Mouse (Mus musculus): ENCODE results near the gene Sult1a1. TPM values are rescaled to one million over a fixed set of nuclear protein-coding genes. Genes with fewer than 3 reads are reported as not detected.

Gene Sult1a1
- polyA plus RNA-seq, 1 experiment from 2014 or later: 12.2 TPM

DNA sequence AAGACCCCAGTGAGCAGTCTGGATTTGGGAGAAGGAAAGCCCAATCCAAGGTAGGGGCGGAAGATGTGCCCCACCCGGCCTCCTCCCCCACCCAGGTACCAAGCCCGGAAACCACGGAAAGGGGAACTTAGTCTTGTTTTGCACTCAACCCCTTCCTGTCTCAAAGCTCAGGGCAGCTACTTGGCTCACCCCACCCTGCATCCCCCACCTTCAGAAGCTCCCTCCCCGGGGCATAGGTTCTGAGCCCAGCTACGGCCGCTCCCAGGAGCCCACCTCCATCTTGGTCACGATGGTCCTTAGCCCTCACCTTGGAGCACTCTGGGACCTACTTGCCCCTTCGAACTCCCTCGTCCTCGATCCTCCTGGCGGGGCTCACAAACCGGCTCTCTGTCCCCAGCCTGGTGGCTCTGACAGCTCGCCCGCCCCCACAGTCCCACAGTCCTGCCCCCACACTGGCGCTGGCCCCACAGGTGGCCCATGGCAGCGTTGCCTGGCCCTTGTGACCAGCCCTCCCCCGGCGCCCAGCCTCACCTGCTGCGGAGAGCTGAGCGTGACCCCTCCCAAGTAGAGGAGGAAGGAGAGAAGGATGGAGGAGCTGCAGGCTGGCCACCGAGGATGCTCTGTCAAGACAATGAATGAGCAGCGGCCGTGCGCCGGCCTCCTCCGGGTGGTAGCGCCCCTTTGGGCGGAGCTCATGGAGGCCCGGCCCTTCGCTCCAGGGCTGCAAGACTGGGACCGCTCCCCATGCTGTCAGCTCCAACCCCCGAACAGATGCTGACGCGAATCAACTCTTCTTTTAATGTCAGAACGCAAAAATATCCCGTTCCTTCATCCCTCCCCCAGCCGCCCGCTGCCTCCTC, 28.1 kb upstream of the Sult1a1 start:
- Histone ChIP-seq H3K9me3 (no peaks in the 10 kb centered on the region), H3K4me3 (peak overlapping the region; percentile 45), H3K27me3 (peaks cover 19% of the 10 kb centered on the region), H3K4me1 (peaks cover 29% of the 10 kb centered on the region), H3K4me2 (peak overlapping the region; percentile 93), H3K9ac (peak overlapping the region; percentile 45), H3K27ac (no peak overlapping the region), H3K36me3 (no peaks in the 10 kb centered on the region)
- peak; percentile 30; the same call in 1 of the 2 replicates for ATAC-seq (ENCODE audit: insufficient number of reproducible peaks, low FRiP score, low TSS enrichment, low read depth)
- 2% methylated on average over 39 of the region's 39 CpGs for WGBS

- WGBS: 13% methylated on average over 7 of the region's 7 CpGs
- H3K4me2 ChIP-seq: peak overlapping the region; percentile 93
- peak overlapping the region; percentile 45 for H3K4me3 ChIP-seq
- H3K27me3 ChIP-seq: peaks cover 19% of the 10 kb centered on the region
- H3K4me1 ChIP-seq: peaks cover 29% of the 10 kb centered on the region
- no peaks in the 10 kb centered on the region for H3K9me3 ChIP-seq
- ATAC-seq (ENCODE audit: insufficient number of reproducible peaks, low FRiP score, low TSS enrichment, low read depth): no peak
- no peak overlapping the region for H3K9ac ChIP-seq
- no peaks in the 10 kb centered on the region for H3K36me3 ChIP-seq
- H3K27ac ChIP-seq: no peak overlapping the region; the same call in 1 of the 2 replicates
These were observed 27.5 kb upstream of the Sult1a1 start for GRCm38 (mm10) chr7:126703757-126704077.

GRCm38 (mm10) chr7:126702861-126703756, 26.9 kb upstream of the Sult1a1 start:
- Histone ChIP-seq H3K9ac (no peak overlapping the region), H3K4me2 (0 out of 2 replicates have a peak overlapping the region, but pooled peaks have one; percentile 93), H3K36me3 (no peaks in the 10 kb centered on the region), H3K4me3 (peak overlapping the region; percentile 45), H3K27ac (no peak overlapping the region; the same call in 1 of the 2 replicates), H3K27me3 (peaks cover 19% of the 10 kb centered on the region), H3K4me1 (peaks cover 29% of the 10 kb centered on the region), H3K9me3 (no peaks in the 10 kb centered on the region)
- WGBS: 76% methylated on average over 12 of the region's 12 CpGs
- ATAC-seq (ENCODE audit: insufficient number of reproducible peaks, low FRiP score, low TSS enrichment, low read depth): no peak

DNA sequence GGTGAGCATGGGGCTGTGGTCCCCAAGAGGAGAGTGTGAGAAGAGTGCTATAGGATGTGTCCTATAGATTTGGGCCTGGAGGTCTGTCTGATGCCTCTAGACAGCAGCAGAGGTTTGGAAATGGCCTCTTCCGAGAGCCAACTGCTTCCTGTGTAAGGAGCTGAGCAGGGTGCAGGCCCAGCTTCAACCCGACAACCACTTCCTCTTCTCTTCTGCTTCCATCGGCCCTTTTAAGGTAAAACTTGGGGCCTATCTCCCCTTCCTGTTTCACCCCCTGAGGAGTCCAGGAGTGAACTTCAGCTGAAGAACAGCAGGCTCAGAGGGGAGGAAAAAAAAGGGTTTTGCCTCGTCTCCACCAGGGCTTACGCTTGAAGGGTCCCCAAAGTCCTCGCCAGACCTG, 26.1 kb upstream of the Sult1a1 start:
- ATAC-seq (ENCODE audit: insufficient number of reproducible peaks, low FRiP score, low TSS enrichment, low read depth): no peak
- no peak overlapping the region for H3K4me2 ChIP-seq
- H3K36me3 ChIP-seq: peaks cover 5% of the 10 kb centered on the region; the same call in 1 of the 2 replicates
- 80% methylated on average over 6 of the region's 6 CpGs for WGBS
- H3K9ac ChIP-seq: no peak overlapping the region
- peaks cover 19% of the 10 kb centered on the region for H3K27me3 ChIP-seq
- H3K9me3 ChIP-seq: no peaks in the 10 kb centered on the region
- H3K27ac ChIP-seq: no peak overlapping the region
- H3K4me3 ChIP-seq: no peak overlapping the region
- H3K4me1 ChIP-seq: peaks cover 29% of the 10 kb centered on the region

DNA sequence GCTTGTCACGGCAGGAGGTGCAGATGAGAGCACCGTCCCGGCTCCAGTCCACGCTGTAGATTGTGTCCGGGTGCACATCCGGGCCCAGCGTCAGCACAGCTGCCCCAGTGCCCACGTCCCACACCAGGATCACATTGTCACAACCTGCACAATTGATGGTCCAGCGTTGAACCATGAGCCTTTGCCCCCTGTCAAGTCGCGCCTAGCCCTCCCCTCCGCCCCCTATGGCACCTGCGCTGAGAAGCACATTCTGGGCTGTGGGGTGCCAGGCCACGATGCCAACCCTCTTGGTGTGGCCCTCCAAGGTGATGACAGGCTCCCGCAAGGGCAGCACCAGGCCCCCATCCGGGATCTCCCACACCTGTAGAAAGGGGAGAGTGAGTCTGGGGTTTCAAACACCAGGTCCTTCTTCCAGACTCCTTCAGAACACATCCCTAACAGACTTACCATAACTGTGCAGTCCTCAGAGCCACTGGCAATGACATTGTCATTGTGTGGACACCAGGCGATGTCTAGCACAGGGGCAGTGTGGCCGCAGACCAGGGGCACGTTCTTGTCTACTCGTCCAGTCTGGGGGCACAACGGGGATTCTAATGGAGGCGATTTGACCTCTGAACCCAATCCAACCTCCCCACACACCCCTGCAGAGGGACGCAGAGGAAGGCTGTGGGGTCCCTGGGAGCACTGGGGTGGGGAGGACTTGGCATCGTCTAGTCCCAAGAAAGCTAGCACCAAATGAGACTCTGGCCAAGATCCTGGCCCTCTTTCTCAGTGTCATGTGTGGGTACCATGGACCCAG, 25.5 kb upstream of the Sult1a1 start:
- 59% methylated on average over 24 of the region's 24 CpGs for WGBS
- no peak for ATAC-seq (ENCODE audit: insufficient number of reproducible peaks, low FRiP score, low TSS enrichment, low read depth)
- Histone ChIP-seq H3K36me3 (peaks cover 5% of the 10 kb centered on the region; the same call in 1 of the 2 replicates), H3K27ac (no peak overlapping the region), H3K4me3 (no peak overlapping the region), H3K9ac (no peak overlapping the region), H3K27me3 (peaks cover 19% of the 10 kb centered on the region), H3K4me1 (peaks cover 35% of the 10 kb centered on the region), H3K4me2 (no peak overlapping the region), H3K9me3 (no peaks in the 10 kb centered on the region)

GRCm38 (mm10) chr7:126701070-126701469, 24.8 kb upstream of the Sult1a1 start:
- WGBS: 3% methylated on average over 11 of the region's 11 CpGs
- peaks cover 5% of the 10 kb centered on the region; the same call in 1 of the 2 replicates for H3K36me3 ChIP-seq
- peak; percentile 37; the same call in 1 of the 2 replicates for ATAC-seq (ENCODE audit: insufficient number of reproducible peaks, low FRiP score, low TSS enrichment, low read depth)
- H3K9me3 ChIP-seq: no peaks in the 10 kb centered on the region
- peaks cover 42% of the 10 kb centered on the region for H3K4me1 ChIP-seq
- peaks cover 18% of the 10 kb centered on the region for H3K27me3 ChIP-seq
- H3K4me2 ChIP-seq: no peak overlapping the region
- no peak overlapping the region for H3K9ac ChIP-seq
- no peak overlapping the region for H3K27ac ChIP-seq
- no peak overlapping the region for H3K4me3 ChIP-seq

DNA sequence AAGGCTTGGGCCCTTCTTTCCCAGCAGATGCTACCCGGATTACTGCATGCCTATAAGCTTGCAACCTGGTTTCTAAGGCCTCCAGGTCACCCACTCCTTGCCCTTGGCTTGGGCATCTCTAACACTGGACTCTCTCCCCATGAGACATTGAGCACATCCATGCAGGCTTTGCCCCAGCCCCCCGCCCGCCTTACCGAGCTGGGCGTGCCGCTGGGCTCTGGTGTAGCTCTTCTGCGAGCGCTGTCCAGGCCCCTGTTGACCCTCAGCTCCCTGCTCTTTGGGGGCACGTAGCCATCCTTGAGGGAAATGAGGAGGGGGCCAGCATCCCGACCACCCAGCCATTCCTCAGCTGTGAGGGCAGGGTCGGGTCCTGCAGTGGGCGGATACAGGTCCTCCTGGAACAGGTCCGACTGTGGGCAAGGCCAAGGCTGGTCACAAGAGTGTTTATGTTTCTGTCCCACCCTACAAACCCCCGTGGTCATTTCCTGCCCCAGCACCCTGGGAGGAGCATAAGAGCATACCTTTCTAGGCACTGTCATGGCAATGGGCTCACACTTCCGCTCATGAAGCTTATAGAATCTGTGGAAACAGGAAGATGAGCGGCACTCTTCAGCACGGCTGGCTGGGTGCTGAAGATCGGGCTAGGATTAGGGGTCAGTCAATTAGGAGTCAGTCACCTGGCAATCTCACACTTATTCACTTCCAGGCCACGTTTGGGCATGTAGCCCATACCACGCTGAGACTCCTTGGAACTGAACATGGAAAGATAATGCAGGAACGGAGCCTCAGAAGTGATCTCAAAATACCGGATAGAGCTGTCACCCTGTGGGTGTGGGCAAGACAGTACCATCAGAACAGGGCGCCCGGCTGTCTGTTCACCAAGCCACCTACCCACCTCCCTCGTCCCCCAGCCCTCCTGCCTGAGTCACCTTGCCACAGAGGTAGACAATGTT, 24.1 kb upstream of the Sult1a1 start:
- peaks cover 5% of the 10 kb centered on the region; the same call in 1 of the 2 replicates for H3K36me3 ChIP-seq
- peaks cover 42% of the 10 kb centered on the region for H3K4me1 ChIP-seq
- no peak overlapping the region for H3K9ac ChIP-seq
- no peaks in the 10 kb centered on the region for H3K9me3 ChIP-seq
- no peak overlapping the region for H3K4me2 ChIP-seq
- 83% methylated on average over 25 of the region's 25 CpGs for WGBS
- no peak for ATAC-seq (ENCODE audit: insufficient number of reproducible peaks, low FRiP score, low TSS enrichment, low read depth)
- H3K4me3 ChIP-seq: no peak overlapping the region
- peaks cover 13% of the 10 kb centered on the region for H3K27me3 ChIP-seq
- H3K27ac ChIP-seq: no peak overlapping the region

GRCm38 (mm10) chr7:126697838-126698237, 21.6 kb upstream of the Sult1a1 start:
- 95% methylated on average over 8 of the region's 8 CpGs for whole genome bisulfite sequencing
- no peak for ATAC-seq (ENCODE audit: insufficient number of reproducible peaks, low FRiP score, low TSS enrichment, low read depth)

DNA sequence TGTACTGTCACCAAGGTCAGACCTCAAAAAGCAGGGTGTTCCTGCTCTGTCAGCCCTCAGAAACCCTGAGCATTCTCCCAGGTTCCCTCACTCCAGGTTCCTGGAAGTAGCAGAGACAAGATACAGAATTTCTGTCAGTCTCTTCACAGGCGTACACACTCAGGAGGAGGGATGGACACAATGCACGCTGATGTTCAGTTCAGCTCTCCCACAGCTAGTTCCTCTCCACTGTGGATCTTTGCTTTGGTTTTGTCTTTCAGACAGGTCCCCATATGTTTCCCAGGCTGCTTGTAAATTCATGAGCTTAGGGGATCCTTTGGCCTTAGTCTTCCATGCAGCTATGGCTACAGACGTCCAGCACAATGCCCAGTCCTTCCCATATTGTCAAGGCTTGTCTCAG, 20.7 kb upstream of the Sult1a1 start:
- 74% methylated on average over 3 of the region's 3 CpGs for WGBS
- Histone ChIP-seq H3K36me3 (peaks cover 11% of the 10 kb centered on the region), H3K27me3 (no peaks in the 10 kb centered on the region), H3K4me1 (peaks cover 35% of the 10 kb centered on the region), H3K9me3 (no peaks in the 10 kb centered on the region), H3K27ac (no peak overlapping the region), H3K4me3 (peak overlapping the region; percentile 86; the same call in 1 of the 2 replicates), H3K9ac (no peak overlapping the region), H3K4me2 (peak overlapping the region; percentile 92)
- ATAC-seq (ENCODE audit: insufficient number of reproducible peaks, low FRiP score, low TSS enrichment, low read depth): no peak

More at GRCm38 (mm10) chr7:126697838-126698237, 21.6 kb upstream of the Sult1a1 start:
- no peak overlapping the region for H3K4me2 ChIP-seq
- peaks cover 35% of the 10 kb centered on the region for H3K4me1 ChIP-seq
- H3K9me3 ChIP-seq: no peaks in the 10 kb centered on the region
- no peak overlapping the region for H3K4me3 ChIP-seq
- peaks cover 5% of the 10 kb centered on the region; the same call in 1 of the 2 replicates for H3K36me3 ChIP-seq
- H3K27me3 ChIP-seq: peaks cover 4% of the 10 kb centered on the region; the same call in 1 of the 2 replicates
- H3K9ac ChIP-seq: no peak overlapping the region
- no peak overlapping the region for H3K27ac ChIP-seq

DNA sequence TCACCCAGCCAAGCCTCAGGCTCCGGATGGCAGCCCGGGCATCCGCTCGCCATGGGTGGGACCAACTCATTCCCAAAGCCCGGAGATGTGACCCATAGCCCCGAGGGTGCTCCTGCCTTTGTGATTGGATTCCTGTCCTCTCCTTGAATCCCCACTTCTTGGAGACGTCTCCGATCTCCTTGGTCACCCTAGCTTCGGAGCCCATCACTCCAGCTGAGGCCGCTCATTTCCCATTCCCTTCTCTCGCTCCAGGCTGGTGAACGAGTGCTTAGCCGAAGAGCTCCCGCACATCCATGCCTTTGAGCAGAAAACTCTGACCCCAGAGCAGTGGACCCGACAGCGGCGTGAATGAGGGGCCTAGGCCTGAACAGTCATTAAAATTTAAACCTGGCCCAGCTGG, 20.1 kb upstream of the Sult1a1 start:
- no peak for ATAC-seq (ENCODE audit: insufficient number of reproducible peaks, low FRiP score, low TSS enrichment, low read depth)
- 4% methylated on average over 17 of the region's 17 CpGs for WGBS
- no peaks in the 10 kb centered on the region for H3K9me3 ChIP-seq
- H3K4me2 ChIP-seq: peak overlapping the region; percentile 92
- H3K4me1 ChIP-seq: peaks cover 31% of the 10 kb centered on the region
- peak overlapping the region; percentile 57; the same call in 1 of the 2 replicates for H3K27ac ChIP-seq
- peaks cover 17% of the 10 kb centered on the region for H3K36me3 ChIP-seq
- H3K4me3 ChIP-seq: peak overlapping the region; percentile 86
- H3K27me3 ChIP-seq: no peaks in the 10 kb centered on the region
- H3K9ac ChIP-seq: peak overlapping the region; percentile 77
